Mouse (Mus musculus): ENCODE measurements at regions not wholly inside any gene's neighbourhood (a gene's known extent, or its start where the extent isn't known, plus 50 kb on each side); places are given as distances from the start of the nearest gene placed in this dataset.

GRCm38 (mm10) chr8:76230847-76231246 is 668.4 kb upstream of the Nr3c2 start:
- H3K36me3 ChIP-seq, result no peaks in the 10 kb centered on the region
- DNase-seq (ENCODE audit: low spot score), result no peak
- 70% methylated on average over 1 of the region's 1 CpGs for whole genome bisulfite sequencing

GRCm38 (mm10) chr8:76249194-76249593 is 650.0 kb upstream of the Nr3c2 start:
- DNase-seq (ENCODE audit: low spot score), result no peak
- no peaks in the 10 kb centered on the region for H3K27me3 ChIP-seq (ENCODE audit: low read depth, poor library complexity, severe bottlenecking)
- 84% methylated on average over 3 of the region's 3 CpGs for WGBS
- no peaks in the 10 kb centered on the region for H3K36me3 ChIP-seq
- no peaks in the 10 kb centered on the region for H3K9me3 ChIP-seq (replicated peaks)
- H3K4me3 ChIP-seq, result no peak overlapping the region
- H3K4me1 ChIP-seq, result no peaks in the 10 kb centered on the region
- no peak overlapping the region for H3K27ac ChIP-seq

More at GRCm38 (mm10) chr8:76230847-76231246, 668.4 kb upstream of the Nr3c2 start:
- Histone ChIP-seq H3K4me1 (no peaks in the 10 kb centered on the region; the same call in 1 of the 2 replicates), H3K27ac (no peak overlapping the region), H3K4me3 (no peak overlapping the region), H3K27me3 (ENCODE audit: low read depth, poor library complexity, severe bottlenecking) (no peaks in the 10 kb centered on the region), H3K9me3 (replicated peaks) (no peaks in the 10 kb centered on the region)

GRCm38 (mm10) chr8:76252161-76253010 is 646.9 kb upstream of the Nr3c2 start:
- Histone ChIP-seq H3K9me3 (replicated peaks) (no peaks in the 10 kb centered on the region), H3K36me3 (no peaks in the 10 kb centered on the region), H3K4me1 (no peaks in the 10 kb centered on the region), H3K27ac (no peak overlapping the region), H3K4me3 (no peak overlapping the region), H3K27me3 (ENCODE audit: low read depth, poor library complexity, severe bottlenecking) (no peaks in the 10 kb centered on the region)
- WGBS, result 88% methylated on average over 9 of the region's 9 CpGs
- DNase-seq (ENCODE audit: low spot score), result no peak
